ENCODE assay signal across 13 mouse cellular contexts in genomic region chr7:139437926-139438600, GRCm38 (mm10). TPM values are rescaled to one million over a fixed set of nuclear protein-coding genes. Genes with fewer than 3 reads are reported as not detected.
DNase-seq lines count a peak whose midpoint lies in the region; ATAC-seq lines count a peak whose summit lies in the region.
"Had no signal": no experiment of that assay in that cellular context is flagged by ENCODE, and none has a peak within 500 bp of the region (broad histone marks: within the 10 kb centered on the region; RNA-seq: fewer than 3 reads in every experiment).

No protein-coding gene starts in this region.

- H3K4me1 ChIP-seq in heart, embryonic 13.5 days = peaks cover 89% of the 10 kb centered on the region
- H3K4me1 ChIP-seq in heart, embryonic 10.5 days = peaks cover 86% of the 10 kb centered on the region
- peaks cover 8% of the 10 kb centered on the region; the same call in 1 of the 2 replicates for H3K4me1 ChIP-seq in midbrain, embryonic 11.5 days (ENCODE audit: control insufficient read depth, insufficient read depth, low read length)
- H3K4me1 ChIP-seq in midbrain, embryonic 14.5 days (ENCODE audit: control insufficient read depth, insufficient read depth, low read length) = peaks cover 14% of the 10 kb centered on the region; the same call in 1 of the 2 replicates

- no peak for ATAC-seq in heart, embryonic 13.5 days (ENCODE audit: extremely low read depth, insufficient number of reproducible peaks, low FRiP score, low TSS enrichment)
- no peak for ATAC-seq in midbrain, embryonic 11.5 days (ENCODE audit: low FRiP score)
- ATAC-seq in midbrain, embryonic 14.5 days (ENCODE audit: low FRiP score, low TSS enrichment) = no peak

- no peak overlapping the region for H3K4me3 ChIP-seq in heart, embryonic 13.5 days
- H3K4me3 ChIP-seq in heart, embryonic 10.5 days = no peak overlapping the region
- H3K4me3 ChIP-seq in midbrain, embryonic 11.5 days (ENCODE audit: low read depth, low read length) = no peak overlapping the region
- no peak overlapping the region for H3K4me3 ChIP-seq in midbrain, embryonic 14.5 days (replicated peaks; ENCODE audit: low read depth, low read length)
- H3K4me3 ChIP-seq: embryonic facial prominence, embryonic 10.5 days; limb, embryonic 13.5 days had no signal

- H3K36me3 ChIP-seq in heart, embryonic 13.5 days = no peaks in the 10 kb centered on the region
- H3K36me3 ChIP-seq in heart, embryonic 10.5 days = no peaks in the 10 kb centered on the region
- H3K36me3 ChIP-seq in midbrain, embryonic 11.5 days (ENCODE audit: control insufficient read depth, insufficient read depth, low read length) = no peaks in the 10 kb centered on the region
- no peaks in the 10 kb centered on the region for H3K36me3 ChIP-seq in midbrain, embryonic 14.5 days (ENCODE audit: control insufficient read depth, insufficient read depth, low read length)
- H3K36me3 ChIP-seq: embryonic facial prominence, embryonic 10.5 days; limb, embryonic 13.5 days had no signal

- no peak for DNase-seq in heart, embryonic 10.5 days (ENCODE audit: low spot score)
- DNase-seq in midbrain, embryonic 11.5 days (ENCODE audit: low spot score, missing footprints) = peak; percentile 67
- DNase-seq in midbrain, embryonic 14.5 days = no peak
- peak; percentile 76 for DNase-seq in cerebellum, adult 11-12 months
- peak; percentile 38 for DNase-seq in lung, postnatal 25 days (ENCODE audit: low spot score)
- no peak for DNase-seq in right cerebral cortex, postnatal 14 days
- DNase-seq in spleen, postnatal 10 days (ENCODE audit: low spot score in 2 of 2) = no peak
- DNase-seq: adrenal gland, adult 8-10 months; B cell, adult 2 months; gastrocnemius, postnatal 36 days had no signal

- H3K9me3 ChIP-seq in heart, embryonic 13.5 days = no peaks in the 10 kb centered on the region
- no peaks in the 10 kb centered on the region for H3K9me3 ChIP-seq in heart, embryonic 10.5 days
- H3K9me3 ChIP-seq in midbrain, embryonic 11.5 days (ENCODE audit: control insufficient read depth, low read length) = no peaks in the 10 kb centered on the region
- no peaks in the 10 kb centered on the region for H3K9me3 ChIP-seq in midbrain, embryonic 14.5 days (ENCODE audit: control insufficient read depth, low read length)
- H3K9me3 ChIP-seq: embryonic facial prominence, embryonic 10.5 days; limb, embryonic 13.5 days had no signal

- no peak overlapping the region for H3K4me2 ChIP-seq in heart, embryonic 13.5 days
- H3K4me2 ChIP-seq in midbrain, embryonic 11.5 days = no peak overlapping the region
- no peak overlapping the region for H3K4me2 ChIP-seq in midbrain, embryonic 14.5 days (ENCODE audit: low read length)
- H3K4me2 ChIP-seq: limb, embryonic 13.5 days had no signal

- peak overlapping the region; percentile 28; the same call in 1 of the 2 replicates for H3K9ac ChIP-seq in heart, embryonic 13.5 days
- no peak overlapping the region for H3K9ac ChIP-seq in midbrain, embryonic 11.5 days (ENCODE audit: low read length)
- H3K9ac ChIP-seq in midbrain, embryonic 14.5 days (replicated peaks; ENCODE audit: low read length) = no peak overlapping the region
- H3K9ac ChIP-seq: limb, embryonic 13.5 days had no signal

- WGBS in heart, embryonic 13.5 days = 50% methylated on average over 9 of the region's 9 CpGs
- WGBS in heart, embryonic 10.5 days = 62% methylated on average over 9 of the region's 9 CpGs
- WGBS in midbrain, embryonic 11.5 days = 65% methylated on average over 9 of the region's 9 CpGs
- 47% methylated on average over 9 of the region's 9 CpGs for WGBS in midbrain, embryonic 14.5 days

- no peaks in the 10 kb centered on the region for H3K27me3 ChIP-seq in heart, embryonic 13.5 days (replicated peaks)
- no peaks in the 10 kb centered on the region for H3K27me3 ChIP-seq in heart, embryonic 10.5 days (ENCODE audit: insufficient read depth, poor library complexity, severe bottlenecking)
- no peaks in the 10 kb centered on the region; the same call in 1 of the 2 replicates for H3K27me3 ChIP-seq in midbrain, embryonic 11.5 days (ENCODE audit: control insufficient read depth, insufficient read depth, low read length)
- H3K27me3 ChIP-seq in midbrain, embryonic 14.5 days (ENCODE audit: control insufficient read depth, insufficient read depth, low read length) = no peaks in the 10 kb centered on the region
- H3K27me3 ChIP-seq: limb, embryonic 13.5 days had no signal

- no peak overlapping the region for H3K27ac ChIP-seq in heart, embryonic 13.5 days (replicated peaks)
- no peak overlapping the region for H3K27ac ChIP-seq in heart, embryonic 10.5 days
- no peak overlapping the region for H3K27ac ChIP-seq in midbrain, embryonic 11.5 days (ENCODE audit: low read depth, low read length)
- no peak overlapping the region for H3K27ac ChIP-seq in midbrain, embryonic 14.5 days (replicated peaks; ENCODE audit: low read depth, low read length)
- H3K27ac ChIP-seq: limb, embryonic 13.5 days had no signal

RNA-seq across cellular contexts. Expression of gene Inpp5a, which starts 49.2 kb away (rescaled TPM):
- polyA plus RNA-seq in heart, embryonic 13.5 days (2015; fragmentation: Nextera tagmentation; extraction: Ambion mirVana) = 58.4 and 58.5 TPM in 2 replicates
- 46.9 and 60.9 TPM in 2 replicates for polyA plus RNA-seq in heart, embryonic 10.5 days (2016; fragmentation: Nextera tagmentation; extraction: Ambion mirVana)
- 23.2 and 25.2 TPM in 2 replicates for polyA plus RNA-seq in midbrain, embryonic 11.5 days (2014; fragmentation: Nextera tagmentation; extraction: Ambion mirVana)
- polyA plus RNA-seq in midbrain, embryonic 14.5 days (2014; fragmentation: Nextera tagmentation; extraction: Ambion mirVana) = 21.0 and 23.0 TPM in 2 replicates

Comparison
In these comparisons a context has a peak if more than half of its experiments do, and no peak if none do; other contexts are left out.
1. DNase-seq: peak in midbrain, embryonic 11.5 days (single experiment), cerebellum, adult 11-12 months (single experiment) and lung, postnatal 25 days (single experiment); none in heart, embryonic 10.5 days (single experiment), midbrain, embryonic 14.5 days (single experiment), right cerebral cortex, postnatal 14 days (single experiment) and spleen, postnatal 10 days (0 of 2).